Mouse (Mus musculus) ES-E14 (cell line): ENCODE results near the gene Fbxl22. TPM values are rescaled to one million over a fixed set of nuclear protein-coding genes. Genes with fewer than 3 reads are reported as not detected.
A peak's percentile ranks its signal among the peaks of the same experiment; 100 is the strongest.

ENCODE experiments used
- DNase-seq: peaks from one replicate; pipeline ENCODE4 v3.0.0-alpha.2; 2013; ENCODE audit warnings: low read depth, low spot score
- H3K27ac ChIP-seq: 2 replicates; pipeline ENCODE4 v1.5.1; 2012; ENCODE audit warnings: low read depth, mild to moderate bottlenecking, low read length, moderate library complexity, mixed read lengths; ENCODE audit not compliant: poor library complexity, insufficient read depth, severe bottlenecking
- H3K36me3 ChIP-seq: 2 replicates; pipeline ENCODE4 v1.6.1; 2012; ENCODE audit warnings: mild to moderate bottlenecking, low read length, moderate library complexity, mixed read lengths; ENCODE audit not compliant: control insufficient read depth, poor library complexity, insufficient read depth, severe bottlenecking
- H3K4me1 ChIP-seq, 2 experiments: fragments of 150-350 bp in 1 of 2; sonication (generic) in 1 of 2; 2 replicates each; pipeline ENCODE4 v1.6.1; 2012; ENCODE audit warnings: low read length in 2 of 2, mild to moderate bottlenecking in 1 of 2, mixed read lengths in 1 of 2; ENCODE audit not compliant: control insufficient read depth in 2 of 2, insufficient read depth in 2 of 2, poor library complexity in 1 of 2
- H3K4me3 ChIP-seq, 2 experiments: fragments of 150-350 bp in 1 of 2; sonication (generic) in 1 of 2; 2 replicates each; pipeline ENCODE4 v1.5.1; 2012; ENCODE audit warnings: low read length in 2 of 2, low read depth in 1 of 2, mild to moderate bottlenecking in 1 of 2, mixed read lengths in 1 of 2; ENCODE audit not compliant: insufficient read depth in 1 of 2, poor library complexity in 1 of 2, severe bottlenecking in 1 of 2
- H3K9ac ChIP-seq: 2 replicates; pipeline ENCODE4 v1.6.1; 2012; ENCODE audit warnings: low read depth, mild to moderate bottlenecking, low read length, mixed read lengths; ENCODE audit not compliant: poor library complexity, insufficient read depth, severe bottlenecking
- H3K9me3 ChIP-seq: fragments of 150-350 bp; sonication (generic); 2 replicates; pipeline ENCODE4 v1.6.1; 2012; ENCODE audit warnings: low read depth, mild to moderate bottlenecking, low read length; ENCODE audit not compliant: control insufficient read depth, insufficient read depth
- CHD2 ChIP-seq: IDR thresholded peaks from 2 replicates; pipeline ENCODE4 v1.6.1; 2014; ENCODE audit warnings: mild to moderate bottlenecking, low read depth, low read length, inconsistent platforms
- HCFC1 ChIP-seq: IDR thresholded peaks from 2 replicates; pipeline ENCODE4 v1.6.1; 2012; ENCODE audit warnings: low read length, inconsistent platforms, borderline replicate concordance; ENCODE audit not compliant: insufficient read depth
- MAFK ChIP-seq: IDR thresholded peaks from 2 replicates; pipeline ENCODE4 v1.6.1; 2014; ENCODE audit warnings: mild to moderate bottlenecking, low read depth, low read length, inconsistent platforms; ENCODE audit not compliant: insufficient read depth
- ZC3H11A ChIP-seq: IDR thresholded peaks from 2 replicates; pipeline ENCODE4 v1.6.1; 2012; ENCODE audit warnings: low read depth, mild to moderate bottlenecking, inconsistent platforms, low read length, borderline replicate concordance
- ZNF384 ChIP-seq: IDR thresholded peaks from 2 replicates; pipeline ENCODE4 v1.6.1; 2012; ENCODE audit warnings: low read depth, low read length, inconsistent platforms
- in situ Hi-C, 2 experiments: fragments of 600-800 bp; cut with MboI; formaldehyde crosslinking; loops; one replicate each; pipeline ENCODE4 v1.15.1; 2025; ENCODE audit warnings: low sequenced_read_pairs in 2 of 2, inconsistent platforms in 1 of 2; ENCODE audit not compliant: unreplicated experiment in 2 of 2
- total RNA-seq: library from RNA; depleted of rRNA; stranded (reverse); fragments of 300-350 nt; gene quantifications from 2 replicates; pipeline ENCODE4 v1.2.3, GENCODE M21; 2012; rRNA removed

Gene Fbxl22
- total RNA-seq, 1 experiment = 0.76 TPM

GRCm38 (mm10) chr9:66483429-66483828, 31.0 kb downstream of the Fbxl22 start:
- in situ Hi-C loops = no loop called here
- no peak overlapping the region for H3K27ac ChIP-seq
- no peaks in the 10 kb centered on the region for H3K9me3 ChIP-seq
- H3K4me1 ChIP-seq = 0 out of 4 replicates have a peak, but pooled peaks cover 0 to 2% of the 10 kb centered on the region in 2 experiments
- H3K9ac ChIP-seq = no peak overlapping the region
- no peak overlapping the region for H3K4me3 ChIP-seq
- TF ChIP-seq HCFC1 (no peak), MAFK (no peak), ZNF384 (no peak), ZC3H11A (no peak), CHD2 (no peak)
- peaks cover 12% of the 10 kb centered on the region for H3K36me3 ChIP-seq
- DNase-seq = no peak

- no peaks in the 10 kb centered on the region for H3K9me3 ChIP-seq
- H3K36me3 ChIP-seq = peaks cover 9% of the 10 kb centered on the region
- H3K4me1 ChIP-seq = 0 out of 4 replicates have a peak, but pooled peaks cover 0 to 2% of the 10 kb centered on the region in 2 experiments
- in situ Hi-C loops = no loop called here
- no peak for TF ChIP-seq HCFC1
- TF ChIP-seq CHD2 = no peak
- TF ChIP-seq MAFK = no peak
- TF ChIP-seq ZC3H11A = no peak
- no peak for TF ChIP-seq ZNF384
- H3K4me3 ChIP-seq = no peak overlapping the region
- no peak for DNase-seq
- H3K27ac ChIP-seq = no peak overlapping the region
- no peak overlapping the region for H3K9ac ChIP-seq
Observed at GRCm38 (mm10) chr9:66477785-66478184, 36.6 kb downstream of the Fbxl22 start.

- in situ Hi-C loops = no loop called here
- Histone ChIP-seq H3K9ac (no peak overlapping the region), H3K36me3 (peaks cover 10% of the 10 kb centered on the region), H3K4me1 (no peaks in the 10 kb centered on the region), H3K27ac (no peak overlapping the region), H3K4me3 (no peak overlapping the region), H3K9me3 (no peaks in the 10 kb centered on the region)
- peak; percentile 28 for DNase-seq
- TF ChIP-seq ZC3H11A (0 out of 2 replicates have a peak, but pooled peaks have one; percentile 24), MAFK (no peak)
Observed at GRCm38 (mm10) chr9:66465087-66465486, 49.3 kb downstream of the Fbxl22 start.

Other genes starting within 250 kb of the Fbxl22 start
- gene Herc1, start 164.1 kb downstream of the Fbxl22 start, total RNA-seq = 39.3 and 43.3 TPM in 2 replicates
- gene Usp3, start 78.5 kb upstream of the Fbxl22 start, total RNA-seq = 11.9 and 12.4 TPM in 2 replicates
- 2.1 and 5.1 TPM in 2 replicates for gene Car12, start 199.1 kb upstream of the Fbxl22 start, total RNA-seq